Mouse (Mus musculus) MEL (cell line): ENCODE results near the gene Mfn1. TPM values are rescaled to one million over a fixed set of nuclear protein-coding genes. Genes with fewer than 3 reads are reported as not detected.
A peak's percentile ranks its signal among the peaks of the same experiment; 100 is the strongest.

Experiments used
- DNase-seq: peaks from one replicate; pipeline ENCODE4 v3.0.0; 2011; ENCODE audit warnings: low read depth, low spot score
- H3K27ac ChIP-seq: 2 replicates; pipeline ENCODE4 v1.5.1; 2012; ENCODE audit warnings: low read depth, mild to moderate bottlenecking, control low read depth, low read length, moderate library complexity; ENCODE audit not compliant: control insufficient read depth
- H3K27me3 ChIP-seq, 2 experiments: fragments of 150-350 bp in 1 of 2; sonication (generic) in 1 of 2; 2 replicates each; pipeline ENCODE4 v1.6.1; 2012; ENCODE audit warnings: low read length in 2 of 2, mild to moderate bottlenecking in 2 of 2, improper control_type of control experiment in 1 of 2, moderate library complexity in 1 of 2; ENCODE audit not compliant: insufficient read depth in 2 of 2, control insufficient read depth in 1 of 2
- H3K36me3 ChIP-seq, 2 experiments: 2 replicates each; pipeline ENCODE4 v1.6.1; 2012 to 2014; ENCODE audit warnings: low read length in 2 of 2, improper control_type of control experiment in 1 of 2, inconsistent platforms in 1 of 2, mild to moderate bottlenecking in 1 of 2; ENCODE audit not compliant: insufficient read depth in 2 of 2, control insufficient read depth in 1 of 2
- H3K4me1 ChIP-seq, 2 experiments: fragments of 150-350 bp in 1 of 2; sonication (generic) in 1 of 2; 2 replicates each; pipeline ENCODE4 v1.6.1; 2012; ENCODE audit warnings: low read length in 2 of 2, improper control_type of control experiment in 1 of 2, mild to moderate bottlenecking in 1 of 2; ENCODE audit not compliant: insufficient read depth in 2 of 2, control insufficient read depth in 1 of 2
- H3K4me3 ChIP-seq, 2 experiments: fragments of 150-350 bp in 1 of 2; sonication (generic) in 1 of 2; 2 replicates each; pipeline ENCODE4 v1.5.1; 2012; ENCODE audit warnings: low read depth in 2 of 2, low read length in 2 of 2, mild to moderate bottlenecking in 2 of 2, moderate library complexity in 2 of 2, control low read depth in 1 of 2, improper control_type of control experiment in 1 of 2; ENCODE audit not compliant: control insufficient read depth in 1 of 2, insufficient read depth in 1 of 2
- H3K79me2 ChIP-seq: 2 replicates; pipeline ENCODE4 v1.6.1; 2012; ENCODE audit warnings: mild to moderate bottlenecking, low read length, moderate library complexity; ENCODE audit not compliant: control insufficient read depth, poor library complexity, insufficient read depth
- H3K9ac ChIP-seq: 2 replicates; pipeline ENCODE4 v1.6.1; 2012; ENCODE audit warnings: low read depth, mild to moderate bottlenecking, control low read depth, low read length, moderate library complexity; ENCODE audit not compliant: control insufficient read depth, poor library complexity, severe bottlenecking
- H3K9me3 ChIP-seq: fragments of 150-350 bp; sonication (generic); replicated peaks from 2 replicates; pipeline ENCODE4 v1.6.1; 2012; ENCODE audit warnings: mild to moderate bottlenecking, low read length, improper control_type of control experiment, moderate library complexity; ENCODE audit not compliant: insufficient read depth
- BHLHE40 ChIP-seq: IDR thresholded peaks from 2 replicates; pipeline ENCODE4 v1.6.1; 2012; ENCODE audit warnings: low read depth, mild to moderate bottlenecking, inconsistent platforms, low read length, improper control_type of control experiment, borderline replicate concordance
- CTCF ChIP-seq, 3 experiments: IDR thresholded peaks in 2 of 3; conservative IDR thresholded peaks in 1 of 3; 2 replicates each; pipeline ENCODE4 v1.5.1; 2011 to 2012; ENCODE audit warnings: low read length in 3 of 3, low read depth in 2 of 3, mild to moderate bottlenecking in 2 of 3, improper control_type of control experiment in 1 of 3, inconsistent platforms in 1 of 3, mixed read lengths in 1 of 3, moderate library complexity in 1 of 3; ENCODE audit not compliant: control insufficient read depth in 1 of 3, insufficient read depth in 1 of 3, poor library complexity in 1 of 3, severe bottlenecking in 1 of 3
- E2F4 ChIP-seq: IDR thresholded peaks from 2 replicates; pipeline ENCODE4 v1.6.1; 2011; ENCODE audit warnings: low read depth, low read length, improper control_type of control experiment, borderline replicate concordance
- ETS1 ChIP-seq: IDR thresholded peaks from 2 replicates; pipeline ENCODE4 v1.6.1; 2012; ENCODE audit warnings: low read depth, mild to moderate bottlenecking, inconsistent platforms, low read length, improper control_type of control experiment, moderate library complexity
- GABPA ChIP-seq: IDR thresholded peaks from 2 replicates; pipeline ENCODE4 v1.6.1; 2012; ENCODE audit warnings: low read depth, mild to moderate bottlenecking, inconsistent platforms, low read length, improper control_type of control experiment, moderate library complexity
- GATA1 ChIP-seq: IDR thresholded peaks from 2 replicates; pipeline ENCODE4 v1.6.1; 2011; ENCODE audit warnings: low read depth, low read length, improper control_type of control experiment
- HCFC1 ChIP-seq: IDR thresholded peaks from 2 replicates; pipeline ENCODE4 v1.6.1; 2012; ENCODE audit warnings: low read depth, mild to moderate bottlenecking, inconsistent platforms, low read length, improper control_type of control experiment, moderate library complexity
- JUND ChIP-seq: IDR thresholded peaks from 2 replicates; pipeline ENCODE4 v1.6.1; 2011; ENCODE audit warnings: low read depth, mild to moderate bottlenecking, improper control_type of control experiment, low read length
- KAT2A ChIP-seq: conservative IDR thresholded peaks from 2 replicates; pipeline ENCODE4 v1.6.1; 2012; ENCODE audit warnings: low read depth, low read length, improper control_type of control experiment, inconsistent platforms
- MAFK ChIP-seq: IDR thresholded peaks from 2 replicates; pipeline ENCODE4 v1.6.1; 2011; ENCODE audit warnings: low read depth, mild to moderate bottlenecking, low read length, improper control_type of control experiment, borderline replicate concordance
- MAZ ChIP-seq: IDR thresholded peaks from 2 replicates; pipeline ENCODE4 v1.6.1; 2012; ENCODE audit warnings: low read depth, mild to moderate bottlenecking, inconsistent platforms, low read length, improper control_type of control experiment
- MXI1 ChIP-seq: IDR thresholded peaks from 2 replicates; pipeline ENCODE4 v1.6.1; 2011; ENCODE audit warnings: mild to moderate bottlenecking, low read depth, low read length, improper control_type of control experiment
- MYB ChIP-seq: IDR thresholded peaks from 2 replicates; pipeline ENCODE4 v1.6.1; 2011; ENCODE audit warnings: mild to moderate bottlenecking, low read depth, low read length, improper control_type of control experiment
- NRF1 ChIP-seq: IDR thresholded peaks from 2 replicates; pipeline ENCODE4 v1.6.1; 2014; ENCODE audit warnings: low read depth, mild to moderate bottlenecking, inconsistent platforms, low read length, improper control_type of control experiment, moderate library complexity; ENCODE audit not compliant: poor library complexity, insufficient read depth, severe bottlenecking
- POLR2A ChIP-seq, 2 experiments: IDR thresholded peaks; 2 replicates each; pipeline ENCODE4 v1.6.1; 2011 to 2012; ENCODE audit warnings: low read length in 2 of 2, mild to moderate bottlenecking in 2 of 2, control low read depth in 1 of 2, improper control_type of control experiment in 1 of 2, low read depth in 1 of 2, moderate library complexity in 1 of 2; ENCODE audit not compliant: control insufficient read depth in 1 of 2, insufficient read depth in 1 of 2, poor library complexity in 1 of 2
- POLR2AphosphoS5 ChIP-seq: IDR thresholded peaks from 2 replicates; pipeline ENCODE4 v1.6.1; 2012; ENCODE audit warnings: low read depth, borderline replicate concordance, mild to moderate bottlenecking, inconsistent platforms, low read length, moderate library complexity, mixed read lengths
- RAD21 ChIP-seq: IDR thresholded peaks from 2 replicates; pipeline ENCODE4 v1.6.1; 2011; ENCODE audit warnings: mild to moderate bottlenecking, low read depth, low read length, improper control_type of control experiment
- RCOR1 ChIP-seq: IDR thresholded peaks from 2 replicates; pipeline ENCODE4 v1.6.1; 2012; ENCODE audit warnings: low read depth, mild to moderate bottlenecking, inconsistent platforms, low read length, improper control_type of control experiment
- SIN3A ChIP-seq: IDR thresholded peaks from 2 replicates; pipeline ENCODE4 v1.6.1; 2012; ENCODE audit warnings: low read length, improper control_type of control experiment, inconsistent platforms
- SMC3 ChIP-seq: IDR thresholded peaks from 2 replicates; pipeline ENCODE4 v1.6.1; 2011; ENCODE audit warnings: low read depth, low read length, improper control_type of control experiment
- TAL1 ChIP-seq: IDR thresholded peaks from 2 replicates; pipeline ENCODE4 v1.6.1; 2012; ENCODE audit warnings: mild to moderate bottlenecking, inconsistent platforms, low read length, moderate library complexity, mixed read lengths
- TBP ChIP-seq: IDR thresholded peaks from 2 replicates; pipeline ENCODE4 v1.8.0; 2011; ENCODE audit warnings: low read depth, low read length, improper control_type of control experiment
- USF1 ChIP-seq: IDR thresholded peaks from 2 replicates; pipeline ENCODE4 v1.6.1; 2014; ENCODE audit warnings: low read depth, mild to moderate bottlenecking, inconsistent platforms, low read length, improper control_type of control experiment, moderate library complexity
- ZC3H11A ChIP-seq: IDR thresholded peaks from 2 replicates; pipeline ENCODE4 v1.6.1; 2012; ENCODE audit warnings: low read depth, mild to moderate bottlenecking, inconsistent platforms, low read length, improper control_type of control experiment
- ZMIZ1 ChIP-seq: IDR thresholded peaks from 2 replicates; pipeline ENCODE4 v1.6.1; 2012; ENCODE audit warnings: low read depth, mild to moderate bottlenecking, inconsistent platforms, low read length, improper control_type of control experiment, moderate library complexity
- ZNF384 ChIP-seq: IDR thresholded peaks from 2 replicates; pipeline ENCODE4 v1.6.1; 2012; ENCODE audit warnings: low read depth, mild to moderate bottlenecking, inconsistent platforms, low read length, improper control_type of control experiment
- polyA plus RNA-seq, 2 experiments: library from polyadenylated mRNA; stranded (reverse) in 1 of 2; unstranded in 1 of 2; fragments of >175 nt in 1 of 2; fragments of >200 nt in 1 of 2; gene quantifications; 2 replicates each; pipeline versions ENCODE4 v1.2.1 to v1.2.4; 2012; ENCODE audit warnings: low replicate concordance in 2 of 2, low read depth in 1 of 2; ENCODE audit not compliant: insufficient read length in 2 of 2, insufficient read depth in 1 of 2, missing spikeins in 1 of 2
- total RNA-seq: library from RNA; depleted of rRNA; stranded (reverse); fragments of 300-350 nt; gene quantifications from 2 replicates; pipeline ENCODE4 v1.2.3, GENCODE M21; 2012

Mfn1 gene
- total and polyA plus RNA-seq, 3 experiments: 25.5 to 29.4 TPM; not detected in 1

DNA sequence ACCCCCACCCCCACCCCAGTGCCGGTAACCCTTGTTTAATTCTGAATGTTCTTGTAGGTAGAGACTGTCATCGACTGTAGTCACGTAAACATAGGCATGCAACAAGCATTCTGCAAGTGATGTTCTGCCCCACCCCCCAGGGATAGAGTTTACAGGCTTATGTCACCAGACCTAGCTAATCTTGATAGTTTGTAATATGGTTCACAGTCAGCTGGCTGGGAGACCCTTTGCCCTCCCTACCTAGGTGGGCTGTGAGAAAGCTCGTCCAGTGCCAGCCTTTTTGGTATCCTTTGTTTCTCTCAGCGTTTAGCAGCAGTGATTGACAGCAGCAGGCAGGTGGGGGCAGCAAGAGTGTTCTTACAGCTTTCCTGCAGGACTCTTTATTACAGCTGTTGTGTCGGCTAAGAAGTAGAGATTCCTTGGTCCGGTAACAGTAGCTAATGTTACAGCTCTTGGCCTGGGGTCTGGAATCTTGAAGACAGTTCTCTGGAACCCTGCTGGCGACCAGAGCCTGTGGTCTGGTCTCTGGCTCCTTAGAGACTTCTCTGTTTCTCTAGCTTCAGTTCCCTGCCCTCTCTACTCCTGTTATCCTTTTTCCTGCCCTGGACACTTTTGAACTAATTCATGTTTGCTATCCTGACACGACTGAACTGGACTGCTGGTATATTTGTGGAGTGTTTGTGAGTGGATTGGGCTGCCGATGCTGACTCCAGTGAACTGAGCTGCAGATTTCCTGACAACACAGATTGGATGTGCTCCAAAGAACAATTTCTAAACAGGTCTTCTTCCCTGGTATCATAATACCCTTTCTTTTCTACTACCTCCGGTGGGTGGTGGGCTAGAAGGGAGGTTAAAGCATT lies 22.7 kb upstream of the Mfn1 start:
- Histone ChIP-seq H3K36me3 (peaks cover 0 to 2% of the 10 kb centered on the region in 2 experiments; a peak in 1 of 4 replicates), H3K79me2 (peaks cover 11% of the 10 kb centered on the region), H3K9me3 (no peaks in the 10 kb centered on the region), H3K4me3 (no peak overlapping the region), H3K27ac (no peak overlapping the region), H3K27me3 (peaks cover 2% of the 10 kb centered on the region in 2 experiments), H3K9ac (no peak overlapping the region), H3K4me1 (peaks cover 0 to 1% of the 10 kb centered on the region in 2 experiments; a peak in 2 of 4 replicates)
- TF ChIP-seq KAT2A (no peak), TAL1 (no peak), USF1 (no peak), ETS1 (no peak), MAZ (no peak), POLR2A (IDR thresholded peaks at IDR 0.05; ENCODE audit: control insufficient read depth in 1 of 2, insufficient read depth in 1 of 2, low read depth in 1 of 2, low read length in 2 of 2, poor library complexity in 1 of 2) (no peak), RCOR1 (no peak), GABPA (no peak), SIN3A (no peak), GATA1 (no peak), POLR2AphosphoS5 (no peak), BHLHE40 (no peak), ZMIZ1 (no peak), MAFK (no peak), JUND (no peak)
- no peak for DNase-seq

DNA sequence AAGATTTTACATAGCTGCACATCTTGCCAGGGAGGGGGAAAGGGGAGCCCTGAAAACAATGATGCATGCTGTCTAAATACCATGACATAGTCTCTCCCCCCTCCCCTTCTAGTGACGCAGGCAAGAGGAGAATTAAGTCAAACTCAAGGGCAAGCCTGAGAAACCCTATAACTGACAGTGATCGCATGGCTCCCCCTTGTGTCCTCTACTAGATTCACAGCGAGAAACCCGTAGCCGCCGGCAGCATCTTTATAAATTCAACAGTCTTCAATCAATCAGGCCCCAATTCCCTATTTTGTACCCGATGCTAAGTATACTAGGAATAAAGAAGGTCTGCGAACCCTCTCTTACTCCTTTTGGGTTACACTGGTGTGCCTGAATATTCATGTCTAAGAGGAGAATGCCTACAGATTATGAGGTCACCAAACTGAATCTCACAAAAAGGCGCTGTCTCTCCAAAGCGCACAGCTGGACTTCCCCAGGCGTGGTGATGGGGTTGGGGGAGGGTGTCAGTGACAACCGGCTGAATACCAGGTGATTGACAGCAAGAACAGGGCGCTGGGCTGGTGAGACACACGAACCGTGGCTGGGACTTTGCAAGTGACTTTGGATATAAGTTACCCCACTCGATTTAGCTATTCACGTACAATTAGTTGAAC lies 20.5 kb upstream of the Mfn1 start:
- peak; percentile 88 for DNase-seq
- peaks cover 23% of the 10 kb centered on the region for H3K79me2 ChIP-seq
- H3K4me3 ChIP-seq: peak overlapping the region; percentile 76 to 92
- H3K27me3 ChIP-seq: no peaks in the 10 kb centered on the region; a peak in 1 of 4 replicates
- peaks cover 14 to 18% of the 10 kb centered on the region in 2 experiments for H3K4me1 ChIP-seq
- no peaks in the 10 kb centered on the region for H3K9me3 ChIP-seq
- peak; percentile 63; the same call in 1 of the 2 replicates for TF ChIP-seq SIN3A
- TF ChIP-seq ZNF384: 0 out of 2 replicates have a peak, but pooled peaks have one; percentile 14
- peak; percentile 68 to 93 (median 82) for TF ChIP-seq CTCF (IDR thresholded peaks at IDR 0.05 in 2 of 3, conservative IDR thresholded peaks at IDR 0.05 in 1 of 3; ENCODE audit: control insufficient read depth in 1 of 3, insufficient read depth in 1 of 3, low read depth in 2 of 3, low read length in 3 of 3, poor library complexity in 1 of 3, severe bottlenecking in 1 of 3)
- no peak for TF ChIP-seq MYB
- TF ChIP-seq MXI1: peak; percentile 69
- no peak for TF ChIP-seq JUND
- peak; percentile 90 for TF ChIP-seq ZC3H11A
- no peak for TF ChIP-seq NRF1
- 0 out of 2 replicates have a peak, but pooled peaks have one; percentile 19 for TF ChIP-seq TBP
- peak; percentile 98 for TF ChIP-seq RAD21
- 0 out of 2 replicates have a peak, but pooled peaks have one; percentile 36 for TF ChIP-seq HCFC1
- TF ChIP-seq MAZ: peak; percentile 28; the same call in 1 of the 2 replicates
- no peak for TF ChIP-seq E2F4
- peak; percentile 96 for TF ChIP-seq SMC3
- peak; percentile 78 for TF ChIP-seq ETS1
- peaks cover 0 to 20% of the 10 kb centered on the region in 2 experiments; a peak in 3 of 4 replicates for H3K36me3 ChIP-seq
- peak overlapping the region; percentile 80; the same call in 1 of the 2 replicates for H3K27ac ChIP-seq
- H3K9ac ChIP-seq: peak overlapping the region; percentile 86
